Mouse (Mus musculus): ENCODE data around the gene Rhot2. TPM values are rescaled to one million over a fixed set of nuclear protein-coding genes. Genes with fewer than 3 reads are reported as not detected.
"Not testable (repeated sequence)": the region's sequence is repeated elsewhere in the genome, so short reads cannot be mapped to it uniquely, and the experiment has no call there.

Rhot2 gene
- total and polyA plus RNA-seq, 3 experiments, result 16.2 to 33.8 (median 17.3) TPM

- Histone ChIP-seq H3K9me3 (replicated peaks; ENCODE audit: low read length) (no peaks in the 10 kb centered on the region), H3K4me1 (ENCODE audit: control insufficient read depth in 1 of 2, insufficient read depth in 2 of 2) (peaks cover 6 to 22% of the 10 kb centered on the region in 2 experiments), H3K4me2 (ENCODE audit: insufficient read depth, low read depth, poor library complexity, severe bottlenecking) (peak overlapping the region; percentile 46), H3K27me3 (replicated peaks) (peaks cover 29% of the 10 kb centered on the region), H3K27ac (ENCODE audit: insufficient read depth, low read depth) (peak overlapping the region; percentile 60; the same call in 1 of the 2 replicates), H3K9ac (ENCODE audit: insufficient read depth, low read depth) (peak overlapping the region; percentile 44; the same call in 1 of the 2 replicates), H3K4me3 (replicated peaks in 1 of 3; ENCODE audit: low read depth in 2 of 3, low read length in 2 of 3, poor library complexity in 1 of 3) (peak overlapping the region; percentile 61 to 93 (median 63)), H3K79me2 (replicated peaks; ENCODE audit: control insufficient read depth, extremely low read depth, insufficient read depth, poor library complexity, severe bottlenecking) (no peaks in the 10 kb centered on the region), H3K36me3 (replicated peaks in 1 of 2; ENCODE audit: control insufficient read depth in 1 of 2, insufficient read depth in 1 of 2, low read length in 1 of 2) (peaks cover 11 to 20% of the 10 kb centered on the region in 2 experiments)
- no peak for DNase-seq (ENCODE audit: extremely low read depth)
- in situ Hi-C loops (cut with MboI; ENCODE audit: low pct_ligation_motif_present, low pct_unique_long_range_greater_than_20kb, low sequenced_read_pairs), result no loop called here
- TF ChIP-seq CHD2 (IDR thresholded peaks at IDR 0.05; ENCODE audit: low read length) (no peak), TBP (conservative IDR thresholded peaks at IDR 0.05; ENCODE audit: low read depth, low read length) (peak; percentile 92), ELF1 (IDR thresholded peaks at IDR 0.05; ENCODE audit: low read depth, low read length) (no peak), GABPA (IDR thresholded peaks at IDR 0.05; ENCODE audit: insufficient replicate concordance, low read depth, low read length) (no peak)
- dilution Hi-C loops (cut with MboI; ENCODE audit: extremely low pct_ligation_motif_present, extremely low pct_unique_long_range_greater_than_20kb, low sequenced_read_pairs), result no loop called here
Observed at GRCm38 (mm10) chr17:25873405-25874147, 28.9 kb upstream of the Rhot2 start.

DNA sequence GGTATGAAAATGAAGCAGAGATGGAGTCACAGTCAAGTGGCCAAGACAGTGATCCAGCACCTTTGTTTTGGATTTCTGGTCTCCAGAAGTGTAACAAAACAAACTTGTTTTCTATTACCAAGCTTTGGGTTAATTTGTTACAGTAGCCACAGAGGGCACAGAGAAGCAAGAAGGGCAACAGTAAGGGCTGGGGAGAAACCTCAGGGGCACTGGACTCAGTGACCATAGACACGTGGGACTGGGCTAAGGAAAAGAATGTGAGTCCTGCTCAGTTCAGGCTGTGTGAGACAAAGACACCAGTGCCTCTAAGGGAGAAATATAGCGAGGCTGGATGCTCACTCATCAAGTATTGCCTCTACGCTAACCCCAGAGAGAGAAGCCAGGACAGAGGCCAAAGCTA lies 28.0 kb upstream of the Rhot2 start:
- no peak overlapping the region for H3K27ac ChIP-seq (ENCODE audit: insufficient read depth, low read depth)
- no peak overlapping the region for H3K4me3 ChIP-seq (replicated peaks in 1 of 3; ENCODE audit: low read depth in 2 of 3, low read length in 2 of 3, poor library complexity in 1 of 3)
- no peak overlapping the region for H3K4me2 ChIP-seq (ENCODE audit: insufficient read depth, low read depth, poor library complexity, severe bottlenecking)
- no peak for DNase-seq (ENCODE audit: extremely low read depth)
- in situ Hi-C loops (cut with MboI; ENCODE audit: low pct_ligation_motif_present, low pct_unique_long_range_greater_than_20kb, low sequenced_read_pairs), result no loop called here
- H3K79me2 ChIP-seq (replicated peaks; ENCODE audit: control insufficient read depth, extremely low read depth, insufficient read depth, poor library complexity, severe bottlenecking), result no peaks in the 10 kb centered on the region
- H3K27me3 ChIP-seq (replicated peaks), result peaks cover 38% of the 10 kb centered on the region
- peaks cover 2 to 11% of the 10 kb centered on the region in 2 experiments for H3K36me3 ChIP-seq (replicated peaks in 1 of 2; ENCODE audit: control insufficient read depth in 1 of 2, insufficient read depth in 1 of 2, low read length in 1 of 2)
- H3K4me1 ChIP-seq (ENCODE audit: control insufficient read depth in 1 of 2, insufficient read depth in 2 of 2), result peaks cover 10 to 29% of the 10 kb centered on the region in 2 experiments
- dilution Hi-C loops (cut with MboI; ENCODE audit: extremely low pct_ligation_motif_present, extremely low pct_unique_long_range_greater_than_20kb, low sequenced_read_pairs), result no loop called here
- no peak overlapping the region for H3K9ac ChIP-seq (ENCODE audit: insufficient read depth, low read depth)
- no peaks in the 10 kb centered on the region for H3K9me3 ChIP-seq (replicated peaks; ENCODE audit: low read length)
- TF ChIP-seq ETS1 (conservative IDR thresholded peaks at IDR 0.05; ENCODE audit: low read depth, low read length) (no peak), JUND (conservative IDR thresholded peaks at IDR 0.05; ENCODE audit: low read depth, low read length) (no peak), MAZ (IDR thresholded peaks at IDR 0.05; ENCODE audit: low read depth, low read length) (no peak), JUN (IDR thresholded peaks at IDR 0.05; ENCODE audit: insufficient read depth, low read depth, low read length) (no peak), TCF12 (IDR thresholded peaks at IDR 0.05; ENCODE audit: low read depth, low read length) (no peak), NRF1 (IDR thresholded peaks at IDR 0.05; ENCODE audit: low read depth, low read length) (no peak), CHD2 (IDR thresholded peaks at IDR 0.05; ENCODE audit: low read length) (no peak), USF2 (conservative IDR thresholded peaks at IDR 0.05; ENCODE audit: low read depth, low read length) (no peak), KAT2A (IDR thresholded peaks at IDR 0.05; ENCODE audit: insufficient replicate concordance, low read length) (no peak), POLR2A (IDR thresholded peaks at IDR 0.05; ENCODE audit: low read depth, low read length) (no peak), PAX5 (IDR thresholded peaks at IDR 0.05; ENCODE audit: low read length) (no peak), MXI1 (IDR thresholded peaks at IDR 0.05; ENCODE audit: low read depth, low read length) (no peak), CTCF (conservative IDR thresholded peaks at IDR 0.05 in 1 of 2, IDR thresholded peaks at IDR 0.05 in 1 of 2; ENCODE audit: low read depth in 2 of 2, low read length in 2 of 2) (no peak)

- H3K4me2 ChIP-seq (ENCODE audit: insufficient read depth, low read depth, poor library complexity, severe bottlenecking); H3K79me2 ChIP-seq (replicated peaks; ENCODE audit: control insufficient read depth, extremely low read depth, insufficient read depth, poor library complexity, severe bottlenecking); H3K9me3 ChIP-seq (replicated peaks; ENCODE audit: low read length); H3K9ac ChIP-seq (ENCODE audit: insufficient read depth, low read depth); in situ Hi-C loops (cut with MboI; ENCODE audit: low pct_ligation_motif_present, low pct_unique_long_range_greater_than_20kb, low sequenced_read_pairs); H3K36me3 ChIP-seq (replicated peaks in 1 of 2; ENCODE audit: control insufficient read depth in 1 of 2, insufficient read depth in 1 of 2, low read length in 1 of 2); H3K27ac ChIP-seq (ENCODE audit: insufficient read depth, low read depth); H3K4me3 ChIP-seq (replicated peaks in 1 of 3; ENCODE audit: low read depth in 2 of 3, low read length in 2 of 3, poor library complexity in 1 of 3); dilution Hi-C loops (cut with MboI; ENCODE audit: extremely low pct_ligation_motif_present, extremely low pct_unique_long_range_greater_than_20kb, low sequenced_read_pairs); DNase-seq (ENCODE audit: extremely low read depth): not testable (repeated sequence)
- Histone ChIP-seq H3K4me1 (ENCODE audit: control insufficient read depth in 1 of 2, insufficient read depth in 2 of 2) (peaks cover 9 to 29% of the 10 kb centered on the region in 2 experiments), H3K27me3 (replicated peaks) (peaks cover 47% of the 10 kb centered on the region)
Observed at GRCm38 (mm10) chr17:25871566-25871965, 26.9 kb upstream of the Rhot2 start.
